Mouse (Mus musculus) brain, embryonic 14.5 days (tissue): ENCODE results near the gene Dspp.

Experiments
- CTCF ChIP-seq: fragments of 200-500 bp; IDR thresholded peaks from 2 replicates; pipeline ENCODE4 v1.5.1; 2012; ENCODE audit warnings: inconsistent platforms, mild to moderate bottlenecking, moderate library complexity, borderline replicate concordance; ENCODE audit not compliant: insufficient read depth, insufficient read length; ENCODE audit errors: extremely low read depth
- POLR2A ChIP-seq: fragments of 200-500 bp; IDR thresholded peaks from 2 replicates; pipeline ENCODE4 v1.6.1; 2012; ENCODE audit warnings: mild to moderate bottlenecking, inconsistent platforms, borderline replicate concordance; ENCODE audit not compliant: poor library complexity, insufficient read depth, insufficient read length, severe bottlenecking; ENCODE audit errors: extremely low read depth

- TF ChIP-seq CTCF (no peak), POLR2A (no peak)
These were observed 7.0 kb upstream of the Dspp start for GRCm38 (mm10) chr5:104163536-104163935.
